Mouse (Mus musculus): ENCODE results near the gene Trpm3. TPM values are rescaled to one million over a fixed set of nuclear protein-coding genes. Genes with fewer than 3 reads are reported as not detected.
"Not testable (repeated sequence)": the region's sequence is repeated elsewhere in the genome, so short reads cannot be mapped to it uniquely, and the experiment has no call there.

Gene Trpm3
- polyA plus RNA-seq, 1 experiment from 2014 or later: 1.2 TPM

DNA sequence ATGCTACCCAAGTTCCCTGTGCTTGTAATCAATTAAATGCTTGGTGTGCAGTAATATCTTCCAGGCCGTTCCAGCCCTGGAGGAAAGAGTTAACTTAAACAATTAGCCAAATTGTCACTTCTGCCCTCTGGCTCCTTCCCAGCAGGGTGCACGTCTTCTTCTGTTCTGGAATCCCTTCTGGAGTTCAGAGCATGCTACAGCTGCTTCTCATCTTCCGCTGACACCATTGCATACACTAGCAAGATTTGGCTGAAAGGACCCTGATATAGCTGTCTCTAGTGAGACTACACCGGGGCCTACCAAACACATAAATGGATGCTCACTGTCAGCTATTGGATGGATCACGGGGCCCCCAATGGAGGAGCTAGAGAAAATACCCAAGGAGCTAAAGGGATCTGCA is 712.6 kb downstream of the Trpm3 start:
- H3K4me1 ChIP-seq (replicated peaks; ENCODE audit: control insufficient read depth, insufficient read depth, low read length); H3K9me3 ChIP-seq (ENCODE audit: control insufficient read depth, low read length); H3K27me3 ChIP-seq (ENCODE audit: control insufficient read depth, insufficient read depth, low read depth, low read length); H3K9ac ChIP-seq (ENCODE audit: low read length); H3K36me3 ChIP-seq (ENCODE audit: control insufficient read depth, insufficient read depth, low read length); H3K4me2 ChIP-seq (ENCODE audit: low read depth, low read length); H3K27ac ChIP-seq (ENCODE audit: low read length); H3K4me3 ChIP-seq (ENCODE audit: low read length): not testable (repeated sequence)
- 48% methylated on average over 5 of the region's 5 CpGs for WGBS
- ATAC-seq (ENCODE audit: low read depth): peak; percentile 62; the same call in 1 of the 2 replicates

DNA sequence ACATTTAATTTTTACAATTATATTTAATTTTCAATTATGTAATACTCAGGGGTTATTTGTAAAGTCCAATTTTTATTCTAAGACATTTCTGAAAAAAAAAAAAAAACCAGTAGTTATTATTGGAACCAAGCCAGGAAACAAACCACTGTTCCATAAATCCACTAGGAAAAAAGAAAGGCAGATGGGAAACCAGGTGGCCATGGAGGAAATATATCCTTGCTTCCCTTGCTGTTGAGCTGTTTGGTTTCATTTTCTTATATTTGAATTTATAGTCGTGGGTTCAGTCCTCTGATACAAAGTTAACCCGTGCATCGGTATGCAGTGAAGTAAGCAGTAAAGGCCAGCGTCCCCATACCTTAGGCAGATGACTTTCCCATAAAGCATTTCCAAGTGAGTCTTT is 720.8 kb downstream of the Trpm3 start:
- WGBS: 74% methylated on average over 4 of the region's 4 CpGs
- no peaks in the 10 kb centered on the region for H3K36me3 ChIP-seq (ENCODE audit: control insufficient read depth, insufficient read depth, low read length)
- H3K27ac ChIP-seq (ENCODE audit: low read length): no peak overlapping the region
- H3K27me3 ChIP-seq (ENCODE audit: control insufficient read depth, insufficient read depth, low read depth, low read length): no peaks in the 10 kb centered on the region
- no peak overlapping the region for H3K4me2 ChIP-seq (ENCODE audit: low read depth, low read length)
- H3K4me1 ChIP-seq (replicated peaks; ENCODE audit: control insufficient read depth, insufficient read depth, low read length): no peaks in the 10 kb centered on the region
- no peaks in the 10 kb centered on the region for H3K9me3 ChIP-seq (ENCODE audit: control insufficient read depth, low read length)
- no peak overlapping the region for H3K9ac ChIP-seq (ENCODE audit: low read length)
- no peak overlapping the region for H3K4me3 ChIP-seq (ENCODE audit: low read length)
- ATAC-seq (ENCODE audit: low read depth): no peak

DNA sequence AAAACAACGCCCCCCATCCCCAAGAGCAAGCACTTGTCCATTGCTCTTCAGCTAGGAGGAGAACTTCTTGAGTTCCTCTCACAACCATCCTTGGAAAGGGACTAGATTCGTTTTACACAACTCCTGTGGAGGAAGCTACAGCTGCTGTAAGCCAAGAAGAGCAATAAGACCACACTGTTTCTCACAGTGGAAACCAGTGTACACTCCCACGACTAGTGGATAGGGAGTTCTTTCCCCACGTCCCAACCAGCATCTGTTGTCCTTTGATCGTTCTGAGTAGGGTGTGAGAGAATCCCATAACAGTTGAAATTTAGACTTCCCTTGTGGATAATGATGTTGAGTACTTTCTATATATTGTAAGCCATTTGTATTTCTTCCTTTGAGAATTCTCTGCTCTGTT is 728.6 kb downstream of the Trpm3 start:
- H3K27ac ChIP-seq (ENCODE audit: low read length): no peak overlapping the region
- H3K27me3 ChIP-seq (ENCODE audit: control insufficient read depth, insufficient read depth, low read depth, low read length): no peaks in the 10 kb centered on the region
- no peak for ATAC-seq (ENCODE audit: low read depth)
- WGBS: 81% methylated on average over 5 of the region's 5 CpGs
- no peaks in the 10 kb centered on the region for H3K36me3 ChIP-seq (ENCODE audit: control insufficient read depth, insufficient read depth, low read length)
- H3K4me3 ChIP-seq (ENCODE audit: low read length): no peak overlapping the region
- no peaks in the 10 kb centered on the region; the same call in 1 of the 2 replicates for H3K4me1 ChIP-seq (replicated peaks; ENCODE audit: control insufficient read depth, insufficient read depth, low read length)
- no peak overlapping the region for H3K4me2 ChIP-seq (ENCODE audit: low read depth, low read length)
- no peak overlapping the region for H3K9ac ChIP-seq (ENCODE audit: low read length)
- no peaks in the 10 kb centered on the region for H3K9me3 ChIP-seq (ENCODE audit: control insufficient read depth, low read length)

DNA sequence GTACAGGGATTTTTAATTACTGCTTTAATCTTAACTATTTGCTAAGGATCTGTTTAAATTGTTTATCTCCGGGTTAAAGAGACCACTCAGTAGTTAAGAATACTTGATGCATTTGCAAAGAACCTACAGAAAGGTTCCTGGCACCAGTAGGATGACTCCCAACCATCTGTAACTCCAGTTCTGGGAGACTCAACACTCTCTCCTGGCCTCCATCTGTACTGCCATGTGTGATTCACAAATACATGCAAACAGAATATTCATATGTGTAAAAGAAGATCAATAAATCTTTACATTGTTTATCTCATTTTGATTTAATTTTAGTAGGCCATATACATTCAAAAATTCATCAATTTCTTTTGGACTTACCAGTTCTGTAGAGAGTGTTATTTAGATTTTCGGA is 731.0 kb downstream of the Trpm3 start:
- Histone ChIP-seq H3K4me2 (ENCODE audit: low read depth, low read length) (no peak overlapping the region), H3K9me3 (ENCODE audit: control insufficient read depth, low read length) (no peaks in the 10 kb centered on the region), H3K9ac (ENCODE audit: low read length) (no peak overlapping the region), H3K4me3 (ENCODE audit: low read length) (no peak overlapping the region), H3K27ac (ENCODE audit: low read length) (no peak overlapping the region), H3K27me3 (ENCODE audit: control insufficient read depth, insufficient read depth, low read depth, low read length) (no peaks in the 10 kb centered on the region), H3K36me3 (ENCODE audit: control insufficient read depth, insufficient read depth, low read length) (no peaks in the 10 kb centered on the region), H3K4me1 (replicated peaks; ENCODE audit: control insufficient read depth, insufficient read depth, low read length) (no peaks in the 10 kb centered on the region; the same call in 1 of the 2 replicates)
- WGBS: 66% methylated on average over 2 of the region's 2 CpGs
- no peak for ATAC-seq (ENCODE audit: low read depth)

DNA sequence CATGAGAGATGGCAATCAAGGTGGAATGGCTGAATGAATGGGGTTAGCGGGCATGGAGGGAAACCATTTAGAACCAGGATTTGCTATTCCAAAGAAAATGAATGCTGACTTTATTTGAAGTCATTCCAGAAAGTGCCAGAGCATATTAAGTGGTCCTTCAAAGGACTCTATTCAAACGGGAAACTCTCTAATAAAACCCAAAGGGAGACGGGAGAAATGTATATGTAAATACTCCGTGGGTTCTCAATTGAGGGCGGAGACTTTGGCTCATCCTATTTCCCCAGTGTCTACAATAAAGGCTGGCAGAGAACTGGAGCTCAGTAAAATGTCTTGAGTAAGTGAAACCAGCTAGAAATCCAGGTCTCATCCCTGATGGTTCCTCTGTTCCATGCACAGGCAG is 733.6 kb downstream of the Trpm3 start:
- Histone ChIP-seq H3K36me3 (ENCODE audit: control insufficient read depth, insufficient read depth, low read length) (no peaks in the 10 kb centered on the region), H3K9ac (ENCODE audit: low read length) (no peak overlapping the region), H3K9me3 (ENCODE audit: control insufficient read depth, low read length) (no peaks in the 10 kb centered on the region), H3K27ac (ENCODE audit: low read length) (no peak overlapping the region), H3K27me3 (ENCODE audit: control insufficient read depth, insufficient read depth, low read depth, low read length) (no peaks in the 10 kb centered on the region), H3K4me2 (ENCODE audit: low read depth, low read length) (no peak overlapping the region), H3K4me3 (ENCODE audit: low read length) (no peak overlapping the region), H3K4me1 (replicated peaks; ENCODE audit: control insufficient read depth, insufficient read depth, low read length) (no peaks in the 10 kb centered on the region; the same call in 1 of the 2 replicates)
- WGBS: 39% methylated on average over 5 of the region's 5 CpGs
- no peak for ATAC-seq (ENCODE audit: low read depth)

DNA sequence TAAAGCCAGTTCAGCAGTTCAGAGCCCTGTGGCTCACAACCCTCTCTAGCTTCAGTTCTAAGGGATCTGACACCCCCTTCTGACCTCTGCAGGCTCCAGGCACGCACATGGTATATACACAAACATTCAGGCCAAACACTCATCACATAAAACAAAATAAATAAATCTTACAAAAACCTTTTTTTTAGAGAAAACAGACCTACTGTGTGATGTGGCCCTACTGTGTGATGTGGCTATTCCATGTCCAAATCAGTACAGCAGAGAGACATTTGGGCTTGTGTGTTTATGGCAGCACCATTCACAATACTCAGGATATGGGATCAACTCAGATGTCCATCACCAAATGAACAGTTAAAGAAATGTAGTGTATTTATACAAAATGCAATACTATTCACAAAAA is 741.4 kb downstream of the Trpm3 start:
- H3K4me1 ChIP-seq (replicated peaks; ENCODE audit: control insufficient read depth, insufficient read depth, low read length): peaks cover 7% of the 10 kb centered on the region
- no peak overlapping the region for H3K4me3 ChIP-seq (ENCODE audit: low read length)
- no peak overlapping the region for H3K9ac ChIP-seq (ENCODE audit: low read length)
- WGBS: 19% methylated on average over 1 of the region's 1 CpGs
- no peak for ATAC-seq (ENCODE audit: low read depth)
- no peak overlapping the region for H3K27ac ChIP-seq (ENCODE audit: low read length)
- no peaks in the 10 kb centered on the region for H3K9me3 ChIP-seq (ENCODE audit: control insufficient read depth, low read length)
- H3K4me2 ChIP-seq (ENCODE audit: low read depth, low read length): no peak overlapping the region
- no peaks in the 10 kb centered on the region for H3K27me3 ChIP-seq (ENCODE audit: control insufficient read depth, insufficient read depth, low read depth, low read length)
- H3K36me3 ChIP-seq (ENCODE audit: control insufficient read depth, insufficient read depth, low read length): no peaks in the 10 kb centered on the region

DNA sequence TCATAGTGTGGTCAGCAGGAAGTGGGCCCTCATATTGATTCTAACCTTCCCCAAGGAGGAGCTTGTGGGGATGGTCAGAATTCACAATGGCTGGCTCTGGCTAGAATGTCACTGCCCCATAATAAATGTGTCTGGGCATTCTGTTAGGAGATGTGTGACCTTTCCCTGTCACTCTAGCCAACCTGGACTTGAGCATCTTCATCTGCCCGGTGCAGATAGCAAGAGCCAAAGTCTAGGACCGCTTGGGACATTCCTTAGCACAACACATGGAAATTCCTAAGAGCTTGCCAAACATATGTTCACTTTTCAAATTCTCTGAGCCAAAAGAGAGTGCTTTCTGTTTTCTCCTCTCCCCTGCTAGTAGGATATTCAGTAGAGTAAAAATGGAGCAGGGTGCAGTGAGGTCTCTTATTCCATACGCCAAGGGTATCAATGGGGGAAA is 743.8 kb downstream of the Trpm3 start:
- Histone ChIP-seq H3K27me3 (ENCODE audit: control insufficient read depth, insufficient read depth, low read depth, low read length) (no peaks in the 10 kb centered on the region), H3K4me3 (ENCODE audit: low read length) (no peak overlapping the region), H3K27ac (ENCODE audit: low read length) (no peak overlapping the region), H3K4me2 (ENCODE audit: low read depth, low read length) (no peak overlapping the region), H3K9me3 (ENCODE audit: control insufficient read depth, low read length) (no peaks in the 10 kb centered on the region), H3K9ac (ENCODE audit: low read length) (no peak overlapping the region), H3K36me3 (ENCODE audit: control insufficient read depth, insufficient read depth, low read length) (no peaks in the 10 kb centered on the region), H3K4me1 (replicated peaks; ENCODE audit: control insufficient read depth, insufficient read depth, low read length) (peaks cover 7% of the 10 kb centered on the region)
- no peak for ATAC-seq (ENCODE audit: low read depth)
- 41% methylated on average over 3 of the region's 3 CpGs for WGBS

DNA sequence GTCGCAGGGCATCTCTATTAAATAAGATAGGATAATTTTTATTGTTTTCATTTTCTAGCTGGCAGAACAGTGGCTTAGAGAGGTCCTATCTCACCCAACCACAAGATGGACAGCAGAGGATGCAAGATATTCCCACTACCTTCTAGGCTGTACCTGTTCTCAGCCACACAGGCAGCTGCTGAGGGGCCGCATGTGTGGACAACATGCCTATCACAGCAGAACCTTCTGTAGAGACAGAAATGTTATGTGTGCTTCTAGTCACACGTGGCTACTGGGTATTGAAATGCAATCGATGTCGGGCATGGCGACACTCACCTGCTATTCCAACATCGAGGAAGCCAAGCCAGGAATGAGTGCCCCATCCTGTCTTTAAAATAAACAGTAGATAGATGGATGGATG is 744.3 kb downstream of the Trpm3 start:
- ATAC-seq (ENCODE audit: low read depth): no peak
- Histone ChIP-seq H3K4me1 (replicated peaks; ENCODE audit: control insufficient read depth, insufficient read depth, low read length) (peaks cover 7% of the 10 kb centered on the region), H3K27me3 (ENCODE audit: control insufficient read depth, insufficient read depth, low read depth, low read length) (no peaks in the 10 kb centered on the region), H3K9me3 (ENCODE audit: control insufficient read depth, low read length) (no peaks in the 10 kb centered on the region), H3K9ac (ENCODE audit: low read length) (no peak overlapping the region), H3K4me2 (ENCODE audit: low read depth, low read length) (no peak overlapping the region), H3K27ac (ENCODE audit: low read length) (no peak overlapping the region), H3K36me3 (ENCODE audit: control insufficient read depth, insufficient read depth, low read length) (no peaks in the 10 kb centered on the region), H3K4me3 (ENCODE audit: low read length) (no peak overlapping the region)
- WGBS: 73% methylated on average over 7 of the region's 7 CpGs

DNA sequence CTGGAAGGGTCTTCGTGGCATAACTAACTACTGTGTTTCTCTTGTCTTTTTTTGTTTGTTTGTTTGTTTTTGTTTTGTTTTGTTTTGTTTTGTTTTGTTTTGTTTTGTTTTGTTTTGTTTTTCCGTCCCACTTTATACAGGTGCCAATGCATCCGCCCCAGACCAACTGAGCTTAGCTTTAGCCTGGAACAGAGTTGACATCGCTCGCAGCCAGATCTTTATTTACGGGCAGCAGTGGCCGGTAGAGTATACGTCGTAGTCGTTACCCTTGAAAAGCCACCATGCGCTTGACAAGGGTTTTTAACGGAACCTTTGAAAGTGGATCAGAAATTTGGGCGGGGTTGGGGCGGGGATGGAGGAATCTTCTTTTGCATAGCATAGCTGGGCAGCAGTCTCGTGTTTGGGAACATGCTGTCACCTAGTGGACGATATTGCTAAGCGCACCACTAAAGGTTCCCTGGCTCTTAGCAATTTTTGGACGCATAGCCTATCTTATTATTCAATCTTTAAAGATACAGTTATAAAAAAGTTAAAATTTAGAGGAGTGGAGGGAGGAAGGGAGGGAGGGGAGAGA is 745.0 kb downstream of the Trpm3 start:
- no peaks in the 10 kb centered on the region for H3K36me3 ChIP-seq (ENCODE audit: control insufficient read depth, insufficient read depth, low read length)
- H3K9ac ChIP-seq (ENCODE audit: low read length): no peak overlapping the region
- H3K9me3 ChIP-seq (ENCODE audit: control insufficient read depth, low read length): no peaks in the 10 kb centered on the region
- peaks cover 7% of the 10 kb centered on the region for H3K4me1 ChIP-seq (replicated peaks; ENCODE audit: control insufficient read depth, insufficient read depth, low read length)
- peak; percentile 87 for ATAC-seq (ENCODE audit: low read depth)
- no peak overlapping the region for H3K27ac ChIP-seq (ENCODE audit: low read length)
- H3K4me2 ChIP-seq (ENCODE audit: low read depth, low read length): peak overlapping the region; percentile 68
- no peaks in the 10 kb centered on the region for H3K27me3 ChIP-seq (ENCODE audit: control insufficient read depth, insufficient read depth, low read depth, low read length)
- H3K4me3 ChIP-seq (ENCODE audit: low read length): peak overlapping the region; percentile 30; the same call in 1 of the 2 replicates
- 20% methylated on average over 18 of the region's 18 CpGs for WGBS

DNA sequence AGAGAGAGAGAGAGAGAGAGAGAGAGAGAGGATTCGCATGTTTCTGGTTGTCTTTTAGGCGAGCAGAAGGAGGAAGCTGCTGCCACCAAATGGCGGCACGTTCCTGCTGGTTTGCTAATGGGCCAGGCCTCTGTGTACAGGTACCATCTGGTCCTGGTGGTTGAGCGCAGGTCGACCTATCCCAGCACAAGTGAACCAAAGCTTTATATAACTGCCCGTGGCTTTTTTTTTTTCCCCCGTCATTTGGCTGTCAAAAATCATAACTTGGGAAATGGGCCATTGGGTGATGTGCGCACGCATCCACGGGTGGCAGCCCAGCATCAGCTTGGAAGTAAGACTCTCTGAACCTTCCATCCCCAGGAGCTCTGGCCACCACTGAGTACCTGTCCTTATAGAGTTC is 745.5 kb downstream of the Trpm3 start:
- Histone ChIP-seq H3K4me1 (replicated peaks; ENCODE audit: control insufficient read depth, insufficient read depth, low read length) (peaks cover 7% of the 10 kb centered on the region), H3K9ac (ENCODE audit: low read length) (no peak overlapping the region), H3K27ac (ENCODE audit: low read length) (no peak overlapping the region), H3K36me3 (ENCODE audit: control insufficient read depth, insufficient read depth, low read length) (no peaks in the 10 kb centered on the region), H3K27me3 (ENCODE audit: control insufficient read depth, insufficient read depth, low read depth, low read length) (no peaks in the 10 kb centered on the region), H3K9me3 (ENCODE audit: control insufficient read depth, low read length) (no peaks in the 10 kb centered on the region), H3K4me2 (ENCODE audit: low read depth, low read length) (peak overlapping the region; percentile 68), H3K4me3 (ENCODE audit: low read length) (no peak overlapping the region)
- 47% methylated on average over 11 of the region's 11 CpGs for WGBS
- peak; percentile 50; the same call in 1 of the 2 replicates for ATAC-seq (ENCODE audit: low read depth)

All from lung, embryonic 16.5 days (tissue).